Mouse (Mus musculus) heart, adult 2 months (tissue): ENCODE data around the gene Trappc5. TPM values are rescaled to one million over a fixed set of nuclear protein-coding genes. Genes with fewer than 3 reads are reported as not detected.

Experiments used
- DNase-seq, 2 experiments: peaks; one replicate each; pipeline ENCODE4 v3.0.0; 2021
- H3K27ac ChIP-seq: fragments of 200-600 bp; 2 replicates; pipeline ENCODE4 v1.8.1; 2022
- H3K27me3 ChIP-seq: fragments of 200-500 bp; 2 replicates; pipeline ENCODE4 v1.6.1; 2012; ENCODE audit warnings: mild to moderate bottlenecking, low read length, inconsistent platforms, mixed read lengths; ENCODE audit not compliant: control insufficient read depth, insufficient read depth
- H3K36me3 ChIP-seq: fragments of 200-500 bp; 2 replicates; pipeline ENCODE4 v1.6.1; 2012; ENCODE audit warnings: low read length, inconsistent platforms; ENCODE audit not compliant: control insufficient read depth, insufficient read depth
- H3K4me1 ChIP-seq: fragments of 200-500 bp; 2 replicates; pipeline ENCODE4 v1.6.1; 2011; ENCODE audit warnings: low read length; ENCODE audit not compliant: control insufficient read depth, insufficient read depth
- H3K4me3 ChIP-seq: fragments of 200-600 bp; 2 replicates; pipeline ENCODE4 v1.8.1; 2022
- H3K79me2 ChIP-seq: fragments of 200-500 bp; replicated peaks from 2 replicates; pipeline ENCODE4 v1.6.1; 2012; ENCODE audit warnings: mild to moderate bottlenecking, inconsistent platforms, low read length, moderate library complexity, mixed read lengths; ENCODE audit not compliant: control insufficient read depth, insufficient read depth
- H3K9ac ChIP-seq: fragments of 200-500 bp; 2 replicates; pipeline ENCODE4 v1.6.1; 2012; ENCODE audit warnings: low read depth, mild to moderate bottlenecking, control low read depth, inconsistent platforms, low read length, mixed read lengths
- CTCF ChIP-seq: fragments of 200-600 bp; IDR thresholded peaks from 2 replicates; pipeline ENCODE4 v1.8.1; 2022; ENCODE audit warnings: antibody characterized with exemption, mild to moderate bottlenecking, moderate library complexity
- EP300 ChIP-seq: fragments of 200-500 bp; IDR thresholded peaks from 2 replicates; pipeline ENCODE4 v1.6.1; 2011; ENCODE audit warnings: low read depth, low read length, control low read depth; ENCODE audit not compliant: insufficient read depth
- POLR2A ChIP-seq: fragments of 200-500 bp; IDR thresholded peaks from 2 replicates; pipeline ENCODE4 v1.6.1; 2011; ENCODE audit warnings: mild to moderate bottlenecking, low read depth, low read length, control low read depth; ENCODE audit not compliant: insufficient read depth
- WGBS: fragments of 180-500 bp; shearing (Covaris S2); methylation state at CpG from one replicate; pipeline ENCODE4 v1.1.7; 2018; 5-methylcytosine and 5-hydroxymethylcytosine counted together
- intact Hi-C: fragments of 180-260 bp; cut with DNase I; formaldehyde crosslinking; loops from one replicate; pipeline ENCODE4 v1.15.1; 2025
- polyA plus RNA-seq: library from polyadenylated mRNA; depleted of rRNA; stranded (reverse); fragments of >200 nt; gene quantifications from 2 replicates; pipeline ENCODE4 v1.2.3, GENCODE M21; 2012
- total RNA-seq, 2 experiments: library from RNA; stranded (reverse); gene quantifications; 2 replicates each; pipeline ENCODE4 v1.2.3; 2021

Trappc5 gene
- total and polyA plus RNA-seq, 3 experiments = 17.6 to 19.9 (median 19.3) TPM

DNA sequence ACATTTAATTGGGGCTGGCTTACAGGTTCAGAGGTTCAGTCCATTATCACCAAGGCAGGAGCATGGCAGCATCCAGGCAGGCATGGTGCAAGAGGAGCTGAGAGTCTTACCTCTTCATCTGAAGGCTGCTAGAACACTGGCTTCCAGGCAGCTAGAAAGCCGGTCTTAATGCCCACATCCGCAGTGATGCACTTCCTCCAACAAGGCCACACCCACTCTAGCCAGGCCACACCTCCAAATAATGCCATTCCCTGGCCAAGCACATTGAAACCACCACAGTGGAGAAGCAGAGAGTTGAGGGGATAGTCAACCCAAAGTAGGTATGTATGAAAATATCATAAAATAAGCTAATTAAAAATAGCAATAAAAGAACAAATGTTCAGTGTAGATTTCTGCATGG is 5.7 kb upstream of the Trappc5 start:
- H3K4me1 ChIP-seq = no peaks in the 10 kb centered on the region
- peak in 1 of 2 experiments; percentile 30 for DNase-seq
- no peak overlapping the region for H3K27ac ChIP-seq
- no peaks in the 10 kb centered on the region for H3K27me3 ChIP-seq
- H3K4me3 ChIP-seq = no peak overlapping the region
- no peak overlapping the region for H3K9ac ChIP-seq
- no peaks in the 10 kb centered on the region for H3K36me3 ChIP-seq
- intact Hi-C loops = loop anchor here (5.0 to 10.0 kb wide), 2 partner anchors 203 to 316 kb away; partner anchors contain the start of genes A430078G23Rik and Pex11g
- WGBS = 56% methylated on average over 2 of the region's 2 CpGs
- no peak for TF ChIP-seq CTCF
- TF ChIP-seq POLR2A = no peak
- no peak for TF ChIP-seq EP300
- no peaks in the 10 kb centered on the region for H3K79me2 ChIP-seq

DNA sequence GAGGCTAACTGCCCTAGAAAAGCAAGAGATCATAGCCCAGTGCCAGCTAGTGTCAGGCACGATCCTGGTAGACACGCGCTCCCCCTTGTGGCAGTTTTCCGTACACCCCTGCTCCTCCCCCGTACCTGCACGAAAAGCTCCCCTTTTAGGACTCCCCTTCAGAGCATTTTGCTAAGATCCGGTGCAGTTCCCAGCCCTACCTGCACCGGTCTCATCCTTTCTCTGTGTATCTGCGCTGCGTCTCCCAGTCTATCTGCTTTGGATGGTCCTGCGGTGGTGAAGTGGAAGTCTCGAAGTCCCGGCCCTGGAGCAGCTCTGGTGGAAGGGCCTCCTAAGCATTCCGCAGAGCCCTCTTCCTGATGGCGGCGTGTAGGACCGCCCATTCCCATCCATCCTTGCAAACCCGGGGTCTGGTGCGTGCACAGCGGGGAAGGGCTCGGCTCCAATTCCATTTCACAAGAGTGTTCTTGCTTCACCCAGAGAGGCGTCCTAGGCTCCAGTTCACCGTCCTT is 4.1 kb upstream of the Trappc5 start, which contains the start of gene Fcor:
TSS of gene Fcor (minus strand) at position 383 of the 512 bp plus-strand sequence.
- Histone ChIP-seq H3K9ac (peak within 1 kb of the TSS; percentile 57), H3K36me3 (no peaks in the 10 kb centered on the region), H3K4me1 (no peaks in the 10 kb centered on the region), H3K4me3 (peak within 1 kb of the TSS; percentile 45), H3K27me3 (no peaks in the 10 kb centered on the region), H3K27ac (peak within 1 kb of the TSS; percentile 19), H3K79me2 (no peaks in the 10 kb centered on the region)
- DNase-seq = peak; percentile 82 to 87
- WGBS = under 1% methylated on average over 23 of the region's 23 CpGs
- intact Hi-C loops = loop anchor here (1.0 to 10.0 kb wide), 3 partner anchors 113 to 317 kb away; partner anchors contain the start of genes A430078G23Rik and Pex11g
- peak; percentile 60; the same call in 1 of the 2 replicates for TF ChIP-seq EP300
- peak; percentile 94 for TF ChIP-seq CTCF
- no peak for TF ChIP-seq POLR2A

GRCm38 (mm10) chr8:3674671-3675070 is 1.4 kb upstream of the Trappc5 start:
- Histone ChIP-seq H3K27me3 (no peaks in the 10 kb centered on the region), H3K36me3 (no peaks in the 10 kb centered on the region), H3K27ac (no peak overlapping the region), H3K9ac (no peak overlapping the region), H3K4me3 (no peak overlapping the region), H3K79me2 (no peaks in the 10 kb centered on the region), H3K4me1 (0 out of 2 replicates have a peak, but pooled peaks cover 2% of the 10 kb centered on the region)
- DNase-seq = no peak
- no peak for TF ChIP-seq POLR2A
- no peak for TF ChIP-seq CTCF
- no peak for TF ChIP-seq EP300
- WGBS = 52% methylated on average over 3 of the region's 3 CpGs
- intact Hi-C loops = loop anchor here (5.0 to 10.0 kb wide), 2 partner anchors 207 to 320 kb away; partner anchors contain the start of genes A430078G23Rik and Pex11g

- no peaks in the 10 kb centered on the region for H3K27me3 ChIP-seq
- 0 out of 2 replicates have a peak, but pooled peaks cover 2% of the 10 kb centered on the region for H3K4me1 ChIP-seq
- peak overlapping the region; percentile 94 for H3K27ac ChIP-seq
- H3K9ac ChIP-seq = peak overlapping the region; percentile 83
- H3K4me3 ChIP-seq = peak overlapping the region; percentile 91
- TF ChIP-seq POLR2A (no peak), EP300 (no peak), CTCF (no peak)
- 2% methylated on average over 15 of the region's 15 CpGs for whole genome bisulfite sequencing
- H3K79me2 ChIP-seq = no peaks in the 10 kb centered on the region
- no peaks in the 10 kb centered on the region for H3K36me3 ChIP-seq
- intact Hi-C loops = loop anchor here (2.0 to 10.0 kb wide), 2 partner anchors 56 to 322 kb away; partner anchors contain the start of genes A430078G23Rik, Pet100 and Xab2
- DNase-seq = no peak
These were observed 987 bp downstream of the Trappc5 start for GRCm38 (mm10) chr8:3676993-3677579.

GRCm38 (mm10) chr8:3678831-3679230 is 2.7 kb downstream of the Trappc5 start:
- no peak overlapping the region for H3K27ac ChIP-seq
- no peaks in the 10 kb centered on the region for H3K79me2 ChIP-seq
- no peak for DNase-seq
- TF ChIP-seq CTCF = no peak
- no peak for TF ChIP-seq POLR2A
- TF ChIP-seq EP300 = no peak
- H3K9ac ChIP-seq = no peak overlapping the region
- WGBS = 97% methylated on average over 23 of the region's 23 CpGs
- H3K4me1 ChIP-seq = 0 out of 2 replicates have a peak, but pooled peaks cover 2% of the 10 kb centered on the region
- intact Hi-C loops = loop anchor here (10.0 kb wide), 1 partner anchor 324 kb away; the partner anchor contains the start of gene A430078G23Rik
- no peak overlapping the region for H3K4me3 ChIP-seq
- no peaks in the 10 kb centered on the region for H3K36me3 ChIP-seq
- H3K27me3 ChIP-seq = no peaks in the 10 kb centered on the region

- WGBS = 94% methylated on average over 23 of the region's 23 CpGs
- Histone ChIP-seq H3K79me2 (no peaks in the 10 kb centered on the region), H3K27ac (no peak overlapping the region), H3K36me3 (no peaks in the 10 kb centered on the region), H3K4me1 (0 out of 2 replicates have a peak, but pooled peaks cover 2% of the 10 kb centered on the region), H3K4me3 (no peak overlapping the region), H3K9ac (no peak overlapping the region), H3K27me3 (no peaks in the 10 kb centered on the region)
- intact Hi-C loops = loop anchor here (10.0 kb wide), 1 partner anchor 324 kb away; the partner anchor contains the start of gene A430078G23Rik
- DNase-seq = no peak
- TF ChIP-seq EP300 = no peak
- no peak for TF ChIP-seq POLR2A
- no peak for TF ChIP-seq CTCF
These were observed 3.1 kb downstream of the Trappc5 start for GRCm38 (mm10) chr8:3679236-3679635.
